Mouse (Mus musculus): Measurements from ENCODE around the gene Tnrc6c. TPM values are rescaled to one million over a fixed set of nuclear protein-coding genes. Genes with fewer than 3 reads are reported as not detected.

Gene Tnrc6c
- polyA plus RNA-seq (2014; fragmentation: Nextera tagmentation; extraction: Ambion mirVana) = 8.7 and 8.9 TPM in 2 replicates

GRCm38 (mm10) chr11:117653491-117654351, at the start of gene Tnrc6c:
Gene Tnrc6c (plus strand): TSS chr11:117654289.
- Histone ChIP-seq H3K27me3 (ENCODE audit: control insufficient read depth, insufficient read depth, low read length) (0 out of 2 replicates have a peak, but pooled peaks cover 6% of the 10 kb centered on the region), H3K9ac (ENCODE audit: low read length) (peak within 1 kb of the TSS; percentile 97), H3K4me1 (ENCODE audit: control insufficient read depth in 2 of 2, insufficient read depth in 2 of 2, low read length in 2 of 2) (peaks cover 5 to 10% of the 10 kb centered on the region in 2 experiments), H3K36me3 (ENCODE audit: control insufficient read depth, insufficient read depth, low read length) (no peaks in the 10 kb centered on the region), H3K4me3 (ENCODE audit: control insufficient read depth in 1 of 2, insufficient read depth in 1 of 2, low read depth in 1 of 2, low read length in 2 of 2) (peak within 1 kb of the TSS; percentile 80 to 89), H3K4me2 (ENCODE audit: low read length) (peak within 1 kb of the TSS; percentile 95), H3K9me3 (ENCODE audit: control insufficient read depth, low read length) (no peaks in the 10 kb centered on the region), H3K27ac (replicated peaks in 1 of 2; ENCODE audit: control insufficient read depth in 1 of 2, insufficient read depth in 1 of 2, low read depth in 2 of 2, low read length in 2 of 2) (peak within 1 kb of the TSS; percentile 85 to 95)
- peak; percentile 83 for ATAC-seq (ENCODE audit: insufficient number of reproducible peaks, insufficient read depth, low FRiP score, low read depth)
- WGBS = 1% methylated on average over 62 of the region's 62 CpGs

- peaks cover 25% of the 10 kb centered on the region for H3K27me3 ChIP-seq (ENCODE audit: control insufficient read depth, insufficient read depth, low read length)
- H3K4me1 ChIP-seq (ENCODE audit: control insufficient read depth in 2 of 2, insufficient read depth in 2 of 2, low read length in 2 of 2) = peaks cover 0 to 10% of the 10 kb centered on the region in 2 experiments; a peak in 2 of 4 replicates
- 40% methylated on average over 9 of the region's 9 CpGs for WGBS
- H3K4me2 ChIP-seq (ENCODE audit: low read length) = peak overlapping the region; percentile 48
- no peak for ATAC-seq (ENCODE audit: insufficient number of reproducible peaks, insufficient read depth, low FRiP score, low read depth)
- H3K36me3 ChIP-seq (ENCODE audit: control insufficient read depth, insufficient read depth, low read length) = no peaks in the 10 kb centered on the region
- H3K9ac ChIP-seq (ENCODE audit: low read length) = no peak overlapping the region
- H3K9me3 ChIP-seq (ENCODE audit: control insufficient read depth, low read length) = no peaks in the 10 kb centered on the region
- 0 out of 4 replicates have a peak overlapping the region, but pooled peaks of 1 of the 2 experiments have one; percentile 0 for H3K4me3 ChIP-seq (ENCODE audit: control insufficient read depth in 1 of 2, insufficient read depth in 1 of 2, low read depth in 1 of 2, low read length in 2 of 2)
- no peak overlapping the region for H3K27ac ChIP-seq (replicated peaks in 1 of 2; ENCODE audit: control insufficient read depth in 1 of 2, insufficient read depth in 1 of 2, low read depth in 2 of 2, low read length in 2 of 2)
These were observed 48.0 kb upstream of the Tnrc6c start for GRCm38 (mm10) chr11:117606137-117606536.

- Histone ChIP-seq H3K4me3 (ENCODE audit: control insufficient read depth in 1 of 2, insufficient read depth in 1 of 2, low read depth in 1 of 2, low read length in 2 of 2) (no peak overlapping the region), H3K4me2 (ENCODE audit: low read length) (peak overlapping the region; percentile 48), H3K27ac (replicated peaks in 1 of 2; ENCODE audit: control insufficient read depth in 1 of 2, insufficient read depth in 1 of 2, low read depth in 2 of 2, low read length in 2 of 2) (no peak overlapping the region), H3K27me3 (ENCODE audit: control insufficient read depth, insufficient read depth, low read length) (peaks cover 21% of the 10 kb centered on the region), H3K9ac (ENCODE audit: low read length) (no peak overlapping the region), H3K4me1 (ENCODE audit: control insufficient read depth in 2 of 2, insufficient read depth in 2 of 2, low read length in 2 of 2) (peaks cover 0 to 10% of the 10 kb centered on the region in 2 experiments; a peak in 2 of 4 replicates), H3K36me3 (ENCODE audit: control insufficient read depth, insufficient read depth, low read length) (no peaks in the 10 kb centered on the region), H3K9me3 (ENCODE audit: control insufficient read depth, low read length) (no peaks in the 10 kb centered on the region)
- ATAC-seq (ENCODE audit: insufficient number of reproducible peaks, insufficient read depth, low FRiP score, low read depth) = no peak
- WGBS = 9% methylated on average over 12 of the region's 13 CpGs
These were observed 47.4 kb upstream of the Tnrc6c start for GRCm38 (mm10) chr11:117606605-117607203.

- Histone ChIP-seq H3K4me3 (ENCODE audit: control insufficient read depth in 1 of 2, insufficient read depth in 1 of 2, low read depth in 1 of 2, low read length in 2 of 2) (no peak overlapping the region), H3K4me2 (ENCODE audit: low read length) (no peak overlapping the region), H3K9me3 (ENCODE audit: control insufficient read depth, low read length) (no peaks in the 10 kb centered on the region), H3K9ac (ENCODE audit: low read length) (no peak overlapping the region), H3K4me1 (ENCODE audit: control insufficient read depth in 2 of 2, insufficient read depth in 2 of 2, low read length in 2 of 2) (peaks cover 0 to 10% of the 10 kb centered on the region in 2 experiments; a peak in 2 of 4 replicates), H3K27ac (replicated peaks in 1 of 2; ENCODE audit: control insufficient read depth in 1 of 2, insufficient read depth in 1 of 2, low read depth in 2 of 2, low read length in 2 of 2) (no peak overlapping the region), H3K36me3 (ENCODE audit: control insufficient read depth, insufficient read depth, low read length) (no peaks in the 10 kb centered on the region), H3K27me3 (ENCODE audit: control insufficient read depth, insufficient read depth, low read length) (peaks cover 32% of the 10 kb centered on the region)
- no peak for ATAC-seq (ENCODE audit: insufficient number of reproducible peaks, insufficient read depth, low FRiP score, low read depth)
- 62% methylated on average over 9 of the region's 9 CpGs for WGBS
These were observed 45.8 kb upstream of the Tnrc6c start for GRCm38 (mm10) chr11:117608141-117608789.

GRCm38 (mm10) chr11:117608976-117609375, 45.1 kb upstream of the Tnrc6c start:
- Histone ChIP-seq H3K27ac (replicated peaks in 1 of 2; ENCODE audit: control insufficient read depth in 1 of 2, insufficient read depth in 1 of 2, low read depth in 2 of 2, low read length in 2 of 2) (no peak overlapping the region), H3K4me3 (ENCODE audit: control insufficient read depth in 1 of 2, insufficient read depth in 1 of 2, low read depth in 1 of 2, low read length in 2 of 2) (no peak overlapping the region), H3K4me1 (ENCODE audit: control insufficient read depth in 2 of 2, insufficient read depth in 2 of 2, low read length in 2 of 2) (peaks cover 0 to 10% of the 10 kb centered on the region in 2 experiments; a peak in 2 of 4 replicates), H3K4me2 (ENCODE audit: low read length) (no peak overlapping the region), H3K9me3 (ENCODE audit: control insufficient read depth, low read length) (no peaks in the 10 kb centered on the region), H3K36me3 (ENCODE audit: control insufficient read depth, insufficient read depth, low read length) (no peaks in the 10 kb centered on the region), H3K27me3 (ENCODE audit: control insufficient read depth, insufficient read depth, low read length) (peaks cover 29% of the 10 kb centered on the region), H3K9ac (ENCODE audit: low read length) (no peak overlapping the region)
- WGBS = 54% methylated on average over 7 of the region's 7 CpGs
- no peak for ATAC-seq (ENCODE audit: insufficient number of reproducible peaks, insufficient read depth, low FRiP score, low read depth)

GRCm38 (mm10) chr11:117610589-117610988, 43.5 kb upstream of the Tnrc6c start:
- H3K27me3 ChIP-seq (ENCODE audit: control insufficient read depth, insufficient read depth, low read length) = peaks cover 32% of the 10 kb centered on the region
- H3K4me3 ChIP-seq (ENCODE audit: control insufficient read depth in 1 of 2, insufficient read depth in 1 of 2, low read depth in 1 of 2, low read length in 2 of 2) = no peak overlapping the region

GRCm38 (mm10) chr11:117611068-117611467, 43.0 kb upstream of the Tnrc6c start:
- Histone ChIP-seq H3K9ac (ENCODE audit: low read length) (no peak overlapping the region), H3K27ac (replicated peaks in 1 of 2; ENCODE audit: control insufficient read depth in 1 of 2, insufficient read depth in 1 of 2, low read depth in 2 of 2, low read length in 2 of 2) (no peak overlapping the region), H3K27me3 (ENCODE audit: control insufficient read depth, insufficient read depth, low read length) (peaks cover 36% of the 10 kb centered on the region), H3K36me3 (ENCODE audit: control insufficient read depth, insufficient read depth, low read length) (no peaks in the 10 kb centered on the region), H3K4me2 (ENCODE audit: low read length) (peak overlapping the region; percentile 66), H3K4me3 (ENCODE audit: control insufficient read depth in 1 of 2, insufficient read depth in 1 of 2, low read depth in 1 of 2, low read length in 2 of 2) (peak overlapping the region; percentile 14 to 27), H3K4me1 (ENCODE audit: control insufficient read depth in 2 of 2, insufficient read depth in 2 of 2, low read length in 2 of 2) (peaks cover 0 to 7% of the 10 kb centered on the region in 2 experiments; a peak in 2 of 4 replicates), H3K9me3 (ENCODE audit: control insufficient read depth, low read length) (no peaks in the 10 kb centered on the region)
- WGBS = 6% methylated on average over 13 of the region's 13 CpGs
- peak; percentile 51; the same call in 1 of the 2 replicates for ATAC-seq (ENCODE audit: insufficient number of reproducible peaks, insufficient read depth, low FRiP score, low read depth)

More at GRCm38 (mm10) chr11:117610589-117610988, 43.5 kb upstream of the Tnrc6c start:
- no peak for ATAC-seq (ENCODE audit: insufficient number of reproducible peaks, insufficient read depth, low FRiP score, low read depth)
- H3K36me3 ChIP-seq (ENCODE audit: control insufficient read depth, insufficient read depth, low read length) = no peaks in the 10 kb centered on the region
- no peaks in the 10 kb centered on the region for H3K9me3 ChIP-seq (ENCODE audit: control insufficient read depth, low read length)
- no peak overlapping the region for H3K9ac ChIP-seq (ENCODE audit: low read length)
- no peak overlapping the region for H3K27ac ChIP-seq (replicated peaks in 1 of 2; ENCODE audit: control insufficient read depth in 1 of 2, insufficient read depth in 1 of 2, low read depth in 2 of 2, low read length in 2 of 2)
- H3K4me2 ChIP-seq (ENCODE audit: low read length) = peak overlapping the region; percentile 66
- H3K4me1 ChIP-seq (ENCODE audit: control insufficient read depth in 2 of 2, insufficient read depth in 2 of 2, low read length in 2 of 2) = peaks cover 0 to 10% of the 10 kb centered on the region in 2 experiments; a peak in 2 of 4 replicates
